13 mouse cellular contexts compared by ENCODE assay signal in genomic region chr12:107713191-107713590, GRCm38 (mm10).
"Had no signal": no experiment of that assay in that cellular context is flagged by ENCODE, and none has a peak within 500 bp of the region (broad histone marks: within the 10 kb centered on the region; RNA-seq: fewer than 3 reads in every experiment).

No protein-coding gene starts in this region.

- H3K27me3 ChIP-seq: liver, embryonic 15.5 days; midbrain, embryonic 15.5 days; neural tube, embryonic 13.5 days; stomach, embryonic 15.5 days had no signal

- ATAC-seq: lung, postnatal 0 days; midbrain, embryonic 15.5 days had no signal

- H3K9ac ChIP-seq: limb, embryonic 13.5 days; liver, embryonic 15.5 days; midbrain, embryonic 15.5 days; neural tube, embryonic 13.5 days; stomach, embryonic 15.5 days had no signal

- H3K36me3 ChIP-seq: limb, embryonic 13.5 days; liver, embryonic 15.5 days; midbrain, embryonic 15.5 days; neural tube, embryonic 13.5 days; stomach, embryonic 15.5 days had no signal

- H3K4me1 ChIP-seq: liver, embryonic 15.5 days had no signal

- H3K27ac ChIP-seq: layer of hippocampus, adult 2 months; limb, embryonic 13.5 days; liver, embryonic 15.5 days; midbrain, embryonic 15.5 days; neural tube, embryonic 13.5 days; stomach, embryonic 15.5 days had no signal

- DNase-seq: kidney, adult 8-10 months; kidney, postnatal 36 days; lung, adult 2 months; lung, postnatal 36 days; right cerebral cortex, postnatal 14 days had no signal

- H3K9me3 ChIP-seq: limb, embryonic 13.5 days; liver, embryonic 15.5 days; midbrain, embryonic 15.5 days; neural tube, embryonic 13.5 days; stomach, embryonic 15.5 days had no signal

- H3K4me2 ChIP-seq: limb, embryonic 13.5 days; liver, embryonic 11.5 days; liver, embryonic 15.5 days; midbrain, embryonic 15.5 days; neural tube, embryonic 13.5 days; stomach, embryonic 15.5 days had no signal

- H3K4me3 ChIP-seq: layer of hippocampus, adult 2 months; limb, embryonic 13.5 days; liver, embryonic 15.5 days; midbrain, embryonic 15.5 days; neural tube, embryonic 13.5 days; stomach, embryonic 15.5 days had no signal
